Mouse (Mus musculus) NIH3T3 (cell line): ENCODE data around the gene Psd.

ENCODE experiments used
- DNase-seq: peaks from one replicate; pipeline ENCODE4 v3.0.0-alpha.2; 2012; ENCODE audit warnings: low read depth

Psd gene

GRCm38 (mm10) chr19:46305432-46306267, 21.3 kb downstream of the Psd start:
- peak; percentile 97 for DNase-seq

GRCm38 (mm10) chr19:46304908-46305333, 22.0 kb downstream of the Psd start:
- no peak for DNase-seq

GRCm38 (mm10) chr19:46304216-46304841, 22.6 kb downstream of the Psd start, which contains the start of gene Nfkb2:
TSS of gene Nfkb2 (plus strand) at chr19:46304320.
- DNase-seq: peak; percentile 98

- DNase-seq: no peak
Observed at GRCm38 (mm10) chr19:46303251-46304215, 23.4 kb downstream of the Psd start.

- no peak for DNase-seq
Observed at GRCm38 (mm10) chr19:46302551-46302950, 24.4 kb downstream of the Psd start.

GRCm38 (mm10) chr19:46300294-46301045, 26.5 kb downstream of the Psd start:
- DNase-seq: no peak

GRCm38 (mm10) chr19:46296938-46297337, 30.0 kb downstream of the Psd start:
- DNase-seq: no peak

- peak; percentile 56 for DNase-seq
Observed at GRCm38 (mm10) chr19:46290535-46291105, 36.3 kb downstream of the Psd start.

GRCm38 (mm10) chr19:46287566-46287965, 39.4 kb downstream of the Psd start:
- no peak for DNase-seq

- DNase-seq: no peak
Observed at GRCm38 (mm10) chr19:46286926-46287325, 40.0 kb downstream of the Psd start.

GRCm38 (mm10) chr19:46286047-46286446, 40.9 kb downstream of the Psd start:
- no peak for DNase-seq

GRCm38 (mm10) chr19:46285631-46286030, 41.3 kb downstream of the Psd start:
- DNase-seq: no peak

- DNase-seq: no peak
Observed at GRCm38 (mm10) chr19:46284686-46285085, 42.3 kb downstream of the Psd start.

- DNase-seq: peak; percentile 39
Observed at GRCm38 (mm10) chr19:46282081-46282849, 44.7 kb downstream of the Psd start.

GRCm38 (mm10) chr19:46275307-46275706, 51.6 kb downstream of the Psd start:
- DNase-seq: peak; percentile 66

- peak; percentile 52 for DNase-seq
Observed at GRCm38 (mm10) chr19:46264762-46265161, 62.2 kb downstream of the Psd start.
